Mouse (Mus musculus) MEL (cell line): ENCODE results near the gene Ncam2.

Source experiments
- BHLHE40 ChIP-seq: IDR thresholded peaks from 2 replicates; pipeline ENCODE4 v1.6.1; 2012; ENCODE audit warnings: low read depth, mild to moderate bottlenecking, inconsistent platforms, low read length, improper control_type of control experiment, borderline replicate concordance
- CTCF ChIP-seq, 3 experiments: IDR thresholded peaks in 2 of 3; conservative IDR thresholded peaks in 1 of 3; 2 replicates each; pipeline ENCODE4 v1.5.1; 2011 to 2012; ENCODE audit warnings: low read length in 3 of 3, low read depth in 2 of 3, mild to moderate bottlenecking in 2 of 3, improper control_type of control experiment in 1 of 3, inconsistent platforms in 1 of 3, mixed read lengths in 1 of 3, moderate library complexity in 1 of 3; ENCODE audit not compliant: control insufficient read depth in 1 of 3, insufficient read depth in 1 of 3, poor library complexity in 1 of 3, severe bottlenecking in 1 of 3
- EP300 ChIP-seq, 2 experiments: IDR thresholded peaks; 2 replicates each; pipeline ENCODE4 v1.6.1; 2011; ENCODE audit warnings: improper control_type of control experiment in 2 of 2, low read length in 2 of 2, low read depth in 1 of 2, mild to moderate bottlenecking in 1 of 2
- POLR2A ChIP-seq, 2 experiments: IDR thresholded peaks; 2 replicates each; pipeline ENCODE4 v1.6.1; 2011 to 2012; ENCODE audit warnings: low read length in 2 of 2, mild to moderate bottlenecking in 2 of 2, control low read depth in 1 of 2, improper control_type of control experiment in 1 of 2, low read depth in 1 of 2, moderate library complexity in 1 of 2; ENCODE audit not compliant: control insufficient read depth in 1 of 2, insufficient read depth in 1 of 2, poor library complexity in 1 of 2
- POLR2AphosphoS2 ChIP-seq: IDR thresholded peaks from 2 replicates; pipeline ENCODE4 v1.6.1; 2011; ENCODE audit warnings: low read length, improper control_type of control experiment
- SMC3 ChIP-seq: IDR thresholded peaks from 2 replicates; pipeline ENCODE4 v1.6.1; 2011; ENCODE audit warnings: low read depth, low read length, improper control_type of control experiment
- TCF12 ChIP-seq: IDR thresholded peaks from 2 replicates; pipeline ENCODE4 v1.6.1; 2014; ENCODE audit warnings: low read depth, mild to moderate bottlenecking, inconsistent platforms, low read length, improper control_type of control experiment, moderate library complexity
- USF1 ChIP-seq: IDR thresholded peaks from 2 replicates; pipeline ENCODE4 v1.6.1; 2014; ENCODE audit warnings: low read depth, mild to moderate bottlenecking, inconsistent platforms, low read length, improper control_type of control experiment, moderate library complexity
- ZKSCAN1 ChIP-seq: IDR thresholded peaks from 2 replicates; pipeline ENCODE4 v1.6.1; 2012; ENCODE audit warnings: low read depth, mild to moderate bottlenecking, inconsistent platforms, low read length, improper control_type of control experiment, moderate library complexity

- TF ChIP-seq POLR2A (IDR thresholded peaks at IDR 0.05; ENCODE audit: control insufficient read depth in 1 of 2, insufficient read depth in 1 of 2, low read depth in 1 of 2, low read length in 2 of 2, poor library complexity in 1 of 2) (no peak), EP300 (IDR thresholded peaks at IDR 0.05; ENCODE audit: low read depth in 1 of 2, low read length in 2 of 2) (no peak), USF1 (no peak), BHLHE40 (no peak), POLR2AphosphoS2 (no peak), CTCF (IDR thresholded peaks at IDR 0.05 in 2 of 3, conservative IDR thresholded peaks at IDR 0.05 in 1 of 3; ENCODE audit: control insufficient read depth in 1 of 3, insufficient read depth in 1 of 3, low read depth in 2 of 3, low read length in 3 of 3, poor library complexity in 1 of 3, severe bottlenecking in 1 of 3) (no peak), ZKSCAN1 (no peak), TCF12 (no peak), SMC3 (no peak)
Measured at GRCm38 (mm10) chr16:81303806-81304205, 103.3 kb downstream of the Ncam2 start.
